Mouse (Mus musculus): ENCODE results near the gene Tbc1d10a. TPM values are rescaled to one million over a fixed set of nuclear protein-coding genes. Genes with fewer than 3 reads are reported as not detected.

Gene Tbc1d10a
- total RNA-seq, 1 experiment from 2014 or later = 17.6 TPM

DNA sequence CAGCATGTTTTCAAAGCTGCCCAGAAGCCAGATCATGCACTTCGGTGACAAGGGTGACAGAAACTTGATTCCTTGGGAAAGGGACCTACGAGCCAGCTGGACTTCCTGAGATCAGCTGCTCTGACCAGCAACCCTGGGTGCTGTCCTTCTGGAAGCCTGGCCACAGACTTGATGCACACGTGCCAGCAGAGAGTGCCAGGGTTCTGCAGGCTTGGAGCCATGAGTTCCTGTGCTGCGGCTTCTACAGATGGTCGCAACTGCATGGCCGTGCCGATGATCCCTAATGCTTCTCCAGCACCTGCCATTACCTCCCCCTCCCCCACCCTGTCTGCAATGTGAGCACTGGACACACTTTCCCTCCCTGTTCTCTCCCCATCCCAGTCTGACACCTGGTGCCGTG lies 41.9 kb downstream of the Tbc1d10a start:
- ATAC-seq (replicated peaks; ENCODE audit: insufficient number of reproducible peaks, low FRiP score, low TSS enrichment, poor library complexity, severe bottlenecking) = no peak

DNA sequence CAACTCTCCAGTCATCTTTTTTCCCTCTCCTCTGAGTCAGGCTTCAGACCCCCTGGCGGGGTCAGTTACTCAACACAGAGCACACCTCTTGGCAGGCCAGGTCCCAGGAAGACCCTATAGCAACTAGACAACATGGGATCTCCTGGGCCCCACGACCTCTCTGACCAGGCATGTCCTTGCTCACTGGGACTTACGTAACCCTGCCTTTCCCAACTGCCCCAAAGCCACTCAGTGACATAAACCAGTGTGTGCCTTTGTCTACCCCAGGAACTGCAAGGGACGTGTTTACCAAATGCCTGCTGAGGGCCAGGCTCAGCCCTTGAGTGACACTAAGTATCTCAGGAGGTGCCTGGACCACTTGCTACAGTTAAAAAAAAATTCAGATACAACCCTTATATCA lies 43.3 kb downstream of the Tbc1d10a start:
- no peak for ATAC-seq (replicated peaks; ENCODE audit: insufficient number of reproducible peaks, low FRiP score, low TSS enrichment, poor library complexity, severe bottlenecking)

DNA sequence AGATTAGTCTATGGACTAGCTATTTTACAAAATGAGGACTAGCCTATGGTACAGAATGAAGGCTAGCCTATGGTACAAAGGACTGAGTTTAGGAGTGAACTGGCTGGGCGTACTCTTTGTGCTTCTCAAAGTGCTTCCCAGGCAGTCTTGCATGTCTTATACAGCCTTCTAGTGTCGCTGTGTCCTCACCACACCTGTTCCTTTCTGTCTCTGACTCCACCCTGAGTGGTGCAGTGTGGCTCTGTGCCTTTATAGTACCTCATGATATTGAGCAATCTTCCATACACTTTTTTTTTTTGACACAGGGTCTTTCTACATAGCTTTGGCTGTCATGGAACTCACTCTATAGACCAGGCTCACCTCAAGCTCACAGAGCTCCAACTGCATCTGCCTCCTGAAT lies 44.8 kb downstream of the Tbc1d10a start:
- no peak for ATAC-seq (replicated peaks; ENCODE audit: insufficient number of reproducible peaks, low FRiP score, low TSS enrichment, poor library complexity, severe bottlenecking)

DNA sequence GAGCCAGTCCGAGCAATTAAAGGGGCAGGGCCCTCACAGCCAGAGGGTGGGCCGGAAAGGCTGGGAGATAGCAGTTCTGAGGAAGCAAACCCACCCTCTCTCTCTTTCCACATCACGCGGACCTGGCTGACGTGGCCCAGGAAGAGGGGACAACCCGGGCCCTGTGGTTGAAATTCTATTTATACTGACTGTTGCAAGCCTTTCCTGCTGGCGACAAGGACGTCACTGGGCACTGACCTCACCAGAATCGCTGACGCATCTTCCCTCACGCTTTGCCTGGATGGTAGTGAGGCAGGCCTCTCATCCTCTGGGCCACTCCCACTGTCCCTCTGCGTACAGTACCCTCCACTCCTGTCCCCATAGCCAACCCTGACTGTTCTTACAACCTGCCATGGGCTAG lies 46.1 kb downstream of the Tbc1d10a start:
- ATAC-seq (replicated peaks; ENCODE audit: insufficient number of reproducible peaks, low FRiP score, low TSS enrichment, poor library complexity, severe bottlenecking) = peak; percentile 69

DNA sequence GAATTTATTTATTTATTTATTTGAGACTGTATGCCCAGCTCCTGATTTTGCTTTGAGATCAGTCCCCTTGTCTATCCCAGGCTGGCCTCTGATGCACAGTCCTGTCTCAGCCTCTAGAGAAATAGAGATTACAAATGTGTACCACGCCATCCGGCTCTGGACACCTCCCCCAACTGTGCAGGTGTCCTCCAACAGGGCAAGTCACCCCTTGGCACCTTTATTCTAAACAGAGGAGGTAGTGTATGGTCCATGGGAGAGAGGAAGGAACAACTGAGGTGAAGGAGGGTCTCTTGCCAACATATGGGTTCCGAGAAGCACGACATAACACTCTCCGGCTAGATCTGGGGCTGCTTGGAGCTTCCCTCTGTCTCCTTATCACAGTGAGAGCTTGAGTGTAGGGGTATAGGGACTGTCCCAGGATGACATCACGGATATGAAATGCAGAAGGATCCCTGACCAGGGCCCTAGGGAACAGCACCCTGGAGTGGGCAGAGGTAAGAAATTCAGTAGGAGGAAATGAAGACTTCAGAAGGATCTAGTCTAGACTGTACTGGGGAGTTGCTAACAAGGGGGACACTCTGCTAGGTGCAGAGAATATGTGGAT lies 48.6 kb downstream of the Tbc1d10a start:
- no peak for ATAC-seq (replicated peaks; ENCODE audit: insufficient number of reproducible peaks, low FRiP score, low TSS enrichment, poor library complexity, severe bottlenecking)

DNA sequence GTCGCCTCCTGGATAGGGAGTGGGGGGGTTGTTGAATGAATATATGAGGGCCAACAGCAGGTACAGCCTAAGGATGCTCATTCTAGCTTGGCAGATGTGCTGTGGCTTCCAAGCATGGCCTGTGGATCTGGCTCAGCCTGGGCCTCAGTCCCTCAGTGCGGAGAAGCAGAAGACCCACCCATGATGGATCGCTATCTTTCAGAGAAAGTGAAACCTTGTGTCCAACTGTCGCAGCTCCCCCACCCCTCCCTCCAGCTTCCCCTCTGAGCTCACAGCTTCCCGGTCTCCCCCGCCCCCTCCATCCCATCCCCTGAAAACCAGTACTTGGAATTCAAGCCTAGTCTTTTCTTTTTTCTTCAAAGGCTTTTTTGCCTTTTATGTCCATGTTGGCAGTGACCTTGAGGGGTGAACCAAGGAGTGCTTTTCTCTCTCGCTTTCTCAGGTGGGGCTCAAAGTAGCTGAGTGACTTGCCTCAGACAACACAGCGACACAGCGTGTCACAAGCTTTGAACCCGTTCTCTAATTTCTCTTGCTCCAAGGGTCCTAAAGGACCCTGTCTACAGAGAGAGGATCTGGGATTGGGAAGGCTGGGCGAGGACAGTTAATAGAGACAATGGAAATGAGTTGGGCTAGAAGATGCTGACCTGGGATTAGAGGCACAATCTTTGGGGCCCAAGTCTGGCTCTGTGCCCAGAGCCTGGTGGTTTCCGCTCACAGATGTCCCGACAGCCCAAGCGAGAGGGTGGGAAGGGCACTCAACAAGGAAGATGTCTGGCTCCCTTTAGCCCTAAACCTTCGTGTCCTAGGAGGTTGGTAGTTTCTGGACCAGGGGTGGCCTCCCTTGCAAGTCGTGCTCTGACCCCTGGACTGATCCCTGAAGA lies 49.3 kb downstream of the Tbc1d10a start, which contains the start of gene Osm:
Osm (plus strand) TSS at position 756 of the 881 bp plus-strand sequence.
- ATAC-seq (replicated peaks; ENCODE audit: insufficient number of reproducible peaks, low FRiP score, low TSS enrichment, poor library complexity, severe bottlenecking) = peak; percentile 34

DNA sequence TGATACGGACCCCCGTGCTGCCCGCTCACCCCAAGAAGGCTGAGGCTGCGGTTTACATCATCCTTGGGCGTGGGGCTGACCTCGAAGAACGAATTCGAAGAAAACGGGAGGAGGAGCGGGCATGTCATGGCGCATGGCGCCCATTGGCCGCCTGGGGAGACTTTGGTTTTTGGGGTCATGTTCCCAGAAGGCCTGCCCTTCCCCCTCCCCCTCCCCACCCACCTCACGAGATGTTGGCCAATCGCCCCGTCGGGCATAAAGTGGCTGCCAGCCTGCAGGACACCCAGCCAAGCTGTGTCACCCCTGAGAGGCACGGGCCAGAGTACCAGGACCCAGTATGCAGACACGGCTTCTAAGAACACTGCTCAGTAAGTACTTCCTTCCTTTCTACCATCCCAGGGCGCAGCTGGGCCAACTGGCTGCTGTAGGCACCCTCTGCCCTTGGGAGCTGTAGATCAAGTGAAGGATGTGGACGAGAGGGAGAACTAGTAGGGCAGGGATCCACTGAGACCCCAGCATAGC lies 50.0 kb downstream of the Tbc1d10a start:
- ATAC-seq (replicated peaks; ENCODE audit: insufficient number of reproducible peaks, low FRiP score, low TSS enrichment, poor library complexity, severe bottlenecking) = peak; percentile 14; the same call in 1 of the 2 replicates

DNA sequence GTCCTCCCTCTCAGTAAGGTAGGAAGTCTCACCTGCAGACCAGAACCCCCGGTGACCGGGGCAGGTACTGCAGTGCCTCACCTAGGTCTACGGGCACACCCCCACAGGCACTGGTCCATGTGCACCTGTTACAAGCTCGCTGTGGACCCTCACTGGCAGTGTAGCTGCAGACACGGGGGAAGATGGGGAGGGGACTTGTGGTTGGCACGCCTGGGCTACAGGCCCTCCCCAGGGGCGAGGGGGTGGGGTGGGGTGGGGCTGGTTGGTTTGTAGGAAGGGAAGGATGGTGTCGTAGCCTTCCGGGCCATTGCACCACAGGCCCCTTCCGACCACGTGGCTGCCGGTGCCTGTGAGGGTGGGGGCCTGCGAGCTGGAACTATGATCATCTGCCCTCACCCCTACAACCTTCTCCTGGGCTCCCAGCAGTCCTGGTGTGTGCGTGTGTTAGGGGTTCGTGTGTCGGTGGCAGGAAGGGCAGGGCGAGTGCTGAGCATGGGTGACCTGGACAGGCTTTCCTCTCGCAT lies 50.9 kb downstream of the Tbc1d10a start:
- ATAC-seq (replicated peaks; ENCODE audit: insufficient number of reproducible peaks, low FRiP score, low TSS enrichment, poor library complexity, severe bottlenecking) = peak; percentile 25

DNA sequence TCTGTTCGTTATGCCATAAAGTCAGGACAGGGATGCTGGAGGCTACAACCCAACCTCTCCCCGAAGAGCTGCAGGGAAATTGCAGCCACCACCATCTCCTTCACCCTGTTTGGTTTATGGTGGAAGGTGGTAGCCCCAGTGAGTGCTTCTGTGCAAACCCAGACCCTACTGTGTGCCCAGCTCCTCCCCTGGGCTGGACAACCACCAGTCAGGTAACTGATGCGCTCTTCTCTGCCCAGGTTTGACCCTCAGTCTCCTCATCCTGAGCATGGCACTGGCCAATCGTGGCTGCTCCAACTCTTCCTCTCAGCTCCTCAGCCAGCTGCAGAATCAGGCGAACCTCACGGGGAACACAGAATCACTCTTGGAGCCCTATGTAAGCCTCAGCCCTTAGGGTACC lies 51.6 kb downstream of the Tbc1d10a start:
- no peak for ATAC-seq (replicated peaks; ENCODE audit: insufficient number of reproducible peaks, low FRiP score, low TSS enrichment, poor library complexity, severe bottlenecking)

DNA sequence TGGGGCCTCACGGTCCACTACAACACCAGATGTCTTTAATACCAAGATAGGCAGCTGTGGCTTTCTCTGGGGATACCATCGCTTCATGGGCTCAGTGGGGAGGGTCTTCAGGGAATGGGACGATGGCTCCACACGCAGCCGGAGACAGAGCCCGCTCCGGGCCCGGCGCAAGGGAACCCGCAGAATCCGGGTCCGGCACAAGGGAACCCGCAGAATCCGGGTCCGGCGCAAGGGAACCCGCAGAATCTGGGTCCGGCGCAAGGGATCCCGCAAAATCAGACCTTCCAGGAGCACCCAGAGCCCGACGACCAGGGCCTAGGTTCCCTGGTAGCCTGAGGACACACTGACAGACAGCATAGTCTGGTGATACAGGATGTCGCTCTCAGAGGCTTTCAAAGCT lies 53.1 kb downstream of the Tbc1d10a start:
- ATAC-seq (replicated peaks; ENCODE audit: insufficient number of reproducible peaks, low FRiP score, low TSS enrichment, poor library complexity, severe bottlenecking) = no peak

DNA sequence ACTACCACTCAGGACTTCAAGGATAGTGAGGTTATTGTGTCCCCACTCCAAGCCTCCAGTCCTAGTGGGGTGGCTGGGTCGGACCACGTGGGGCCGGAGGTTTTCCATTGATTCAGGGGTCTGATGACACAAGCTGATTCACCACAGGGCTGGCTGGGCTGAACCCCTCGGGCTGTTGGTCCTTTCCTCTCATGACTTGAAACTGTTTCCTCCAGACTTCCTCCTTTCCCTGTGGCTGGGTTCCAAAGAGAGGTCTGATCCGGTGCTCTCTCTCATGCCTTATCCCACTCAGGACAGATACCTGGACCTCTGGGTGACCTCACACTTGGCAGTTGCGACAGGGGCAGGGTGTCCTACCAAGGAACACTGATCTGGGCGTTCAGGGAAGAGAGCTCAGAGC lies 53.6 kb downstream of the Tbc1d10a start:
- no peak for ATAC-seq (replicated peaks; ENCODE audit: insufficient number of reproducible peaks, low FRiP score, low TSS enrichment, poor library complexity, severe bottlenecking)

DNA sequence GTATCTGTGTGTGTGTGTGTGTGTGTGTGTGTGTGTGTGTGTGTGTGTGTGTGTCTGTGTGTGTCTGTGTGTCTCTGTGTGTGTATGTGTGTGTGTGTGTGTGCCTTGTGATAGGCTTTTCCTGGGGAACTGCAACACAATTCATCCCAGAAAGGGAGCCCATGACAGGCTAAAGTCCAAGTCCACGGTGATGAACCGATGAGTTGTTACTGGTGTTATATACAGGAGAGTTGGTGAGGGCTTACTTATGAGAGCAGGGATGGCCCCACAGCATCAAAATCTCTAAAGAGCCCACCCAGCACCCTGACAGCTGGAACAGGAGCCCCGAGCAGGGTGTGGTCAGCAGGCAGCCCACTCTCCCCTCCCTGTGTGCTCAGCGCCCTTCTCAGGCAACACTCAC lies 54.6 kb downstream of the Tbc1d10a start:
- no peak for ATAC-seq (replicated peaks; ENCODE audit: insufficient number of reproducible peaks, low FRiP score, low TSS enrichment, poor library complexity, severe bottlenecking)

DNA sequence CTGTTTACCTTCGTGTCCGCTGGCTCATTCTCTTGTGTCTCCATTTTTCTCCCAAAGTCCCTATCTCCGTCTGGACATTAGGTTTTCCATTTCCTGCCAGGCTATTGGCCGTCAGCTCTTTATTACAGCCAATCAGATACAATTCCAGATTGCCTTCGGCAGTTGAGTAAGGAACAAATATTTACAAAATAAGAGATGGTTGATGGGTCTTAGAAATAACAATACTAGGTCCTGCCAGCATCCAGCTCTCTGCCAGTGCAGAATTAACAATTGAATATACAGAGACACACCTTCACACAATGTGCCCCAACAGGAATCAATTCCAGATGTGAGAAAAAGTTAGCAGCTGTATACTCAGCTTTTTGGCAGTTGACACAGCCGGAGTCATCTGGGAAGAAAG lies 59.5 kb downstream of the Tbc1d10a start:
- no peak for ATAC-seq (replicated peaks; ENCODE audit: insufficient number of reproducible peaks, low FRiP score, low TSS enrichment, poor library complexity, severe bottlenecking)

DNA sequence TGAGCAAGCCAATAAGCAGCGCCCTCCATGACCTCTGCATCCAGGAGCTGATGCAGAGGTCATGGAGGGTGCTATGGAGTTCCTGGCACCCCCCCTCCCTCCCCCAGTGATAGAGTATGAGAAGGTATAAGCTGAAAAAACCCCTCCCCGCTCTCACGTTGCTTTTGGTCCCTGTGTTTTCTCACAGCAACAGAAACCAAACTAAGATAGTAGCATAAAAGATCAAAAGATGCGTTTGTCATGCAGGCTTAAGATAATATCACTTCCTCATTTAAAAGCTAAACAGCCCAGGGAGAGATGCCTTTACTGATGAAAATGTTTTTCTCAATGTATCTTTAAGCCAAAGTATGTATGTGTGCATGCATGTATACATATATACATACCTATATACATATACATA lies 60.0 kb downstream of the Tbc1d10a start:
- no peak for ATAC-seq (replicated peaks; ENCODE audit: insufficient number of reproducible peaks, low FRiP score, low TSS enrichment, poor library complexity, severe bottlenecking)

DNA sequence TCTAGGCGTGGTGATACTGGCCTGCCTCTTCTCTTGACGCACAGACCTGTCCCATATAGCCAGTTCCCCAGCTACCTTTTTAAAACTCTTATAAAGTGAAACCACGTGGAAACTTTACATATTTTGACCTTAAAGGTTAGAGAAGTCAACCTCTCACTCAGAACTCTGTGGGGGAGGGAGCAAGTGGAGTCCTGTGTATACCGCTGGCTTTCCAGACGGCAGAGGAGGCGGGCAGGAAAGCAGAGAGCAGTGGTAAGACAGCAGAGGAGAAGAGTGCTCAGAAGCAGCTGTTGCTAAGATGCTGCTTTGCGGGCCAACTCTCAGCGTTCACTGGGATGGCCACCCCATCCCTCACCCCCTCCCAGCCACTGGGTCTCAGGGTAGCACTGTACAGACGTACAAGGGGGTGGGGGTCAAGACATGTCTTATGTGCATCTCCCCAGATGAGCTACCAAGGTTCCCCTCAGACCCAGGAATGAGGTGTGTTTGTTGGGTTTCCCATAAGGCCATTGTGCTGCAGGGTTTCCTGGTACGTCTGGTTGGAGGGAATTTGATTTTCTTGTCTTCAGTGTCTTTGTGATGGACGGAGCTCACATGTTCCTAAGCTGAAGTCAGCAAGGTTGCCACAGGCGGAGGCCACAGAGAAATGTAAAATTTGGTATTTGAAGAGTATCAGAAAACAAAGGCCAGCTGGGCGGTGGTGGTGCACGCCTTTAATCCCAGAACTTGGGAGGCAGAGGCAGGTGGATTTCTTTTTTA lies 60.8 kb downstream of the Tbc1d10a start:
- no peak; the same call in 1 of the 2 replicates for ATAC-seq (replicated peaks; ENCODE audit: insufficient number of reproducible peaks, low FRiP score, low TSS enrichment, poor library complexity, severe bottlenecking)

DNA sequence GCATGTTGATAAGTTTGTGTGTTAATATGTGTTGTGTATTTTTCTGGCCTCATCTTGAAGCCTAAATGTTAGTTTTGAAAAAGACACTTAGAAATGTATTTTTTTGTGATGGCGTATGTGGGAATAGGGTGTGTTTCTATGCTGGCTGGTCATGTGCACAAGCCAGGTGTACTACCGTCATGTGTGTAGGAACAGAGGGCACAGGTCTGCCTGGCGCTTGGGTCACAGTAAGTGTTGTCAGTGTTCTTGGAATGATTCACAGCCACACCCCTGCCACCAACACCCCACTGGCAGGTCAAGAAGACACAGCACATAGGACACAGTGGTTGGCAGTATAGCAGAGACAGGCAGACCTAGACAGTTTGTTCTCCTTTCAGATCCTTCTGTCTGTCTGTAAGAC lies 62.6 kb downstream of the Tbc1d10a start:
- no peak for ATAC-seq (replicated peaks; ENCODE audit: insufficient number of reproducible peaks, low FRiP score, low TSS enrichment, poor library complexity, severe bottlenecking)

DNA sequence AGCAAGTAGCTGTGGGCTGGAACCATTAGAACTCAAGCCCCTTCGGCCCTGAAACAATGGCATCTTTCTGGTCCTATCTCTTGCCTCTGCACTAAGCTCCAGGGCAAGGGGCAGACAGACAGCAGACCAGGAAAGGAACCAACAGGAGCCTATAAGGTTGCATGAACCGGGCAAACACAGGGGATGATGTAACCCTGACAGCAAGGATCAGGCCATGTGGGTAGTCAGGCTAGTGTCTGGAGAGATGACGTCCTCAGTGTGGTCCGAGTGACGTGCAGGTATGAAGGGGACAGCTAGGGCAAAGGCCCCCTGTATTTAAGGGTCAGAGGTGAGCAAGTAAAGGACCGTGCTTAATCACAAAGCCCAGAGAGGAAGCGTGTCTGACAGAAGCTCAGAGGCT lies 63.7 kb downstream of the Tbc1d10a start:
- ATAC-seq (replicated peaks; ENCODE audit: insufficient number of reproducible peaks, low FRiP score, low TSS enrichment, poor library complexity, severe bottlenecking) = no peak

DNA sequence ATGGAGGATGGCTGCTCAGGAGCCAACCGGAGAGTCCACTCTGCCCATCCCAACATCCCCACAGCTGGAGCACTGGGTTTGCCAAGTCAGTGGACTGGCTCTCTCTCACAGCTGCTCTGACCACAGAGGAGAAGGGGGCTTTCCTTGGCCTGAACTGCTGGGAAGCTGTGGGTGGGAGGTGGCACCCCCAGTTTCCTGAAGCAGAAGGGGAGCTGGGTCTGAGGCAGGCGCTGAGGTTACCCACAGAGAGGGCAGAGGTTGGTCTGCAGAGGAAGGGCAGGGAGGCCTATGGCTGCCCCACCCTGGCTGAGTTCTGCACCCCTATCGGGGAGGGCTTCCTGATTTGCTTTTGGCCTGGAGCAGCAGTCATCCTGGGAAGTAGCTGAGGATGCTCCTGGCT lies 64.8 kb downstream of the Tbc1d10a start:
- peak; percentile 62 for ATAC-seq (replicated peaks; ENCODE audit: insufficient number of reproducible peaks, low FRiP score, low TSS enrichment, poor library complexity, severe bottlenecking)

DNA sequence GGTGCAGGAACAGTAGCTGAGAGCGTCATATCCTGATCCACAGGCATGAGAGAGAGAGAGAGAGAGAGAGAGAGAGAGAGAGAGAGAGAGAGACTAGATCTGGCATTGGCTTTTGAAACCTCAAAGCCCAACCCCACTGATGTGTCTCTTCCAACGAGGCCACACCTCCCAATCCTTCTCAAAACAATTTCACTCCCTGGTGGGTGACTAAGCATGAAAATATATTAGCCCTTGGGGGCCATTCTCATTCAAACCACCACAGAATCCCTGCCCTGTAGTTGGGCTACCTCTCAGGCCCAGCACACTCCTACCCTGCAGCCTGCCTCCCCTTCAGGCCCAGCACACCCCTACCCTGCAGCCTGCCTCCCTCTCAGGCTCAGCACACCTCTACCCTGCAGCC lies 66.3 kb downstream of the Tbc1d10a start:
- ATAC-seq (replicated peaks; ENCODE audit: insufficient number of reproducible peaks, low FRiP score, low TSS enrichment, poor library complexity, severe bottlenecking) = no peak
